Mouse (Mus musculus) G1E (cell line): ENCODE measurements around the gene Syne2.

ENCODE experiments used
- CTCF ChIP-seq: IDR thresholded peaks from 2 replicates; pipeline ENCODE4 v1.5.1; 2012; ENCODE audit warnings: low read depth, low read length, inconsistent platforms, mixed read lengths
- GATA1 ChIP-seq: IDR thresholded peaks from 2 replicates; pipeline ENCODE4 v1.6.1; 2012; ENCODE audit warnings: borderline replicate concordance, low read length, inconsistent platforms, mixed read lengths
- POLR2AphosphoS5 ChIP-seq: IDR thresholded peaks from 2 replicates; pipeline ENCODE4 v1.6.1; 2012; ENCODE audit warnings: low read depth, low read length, inconsistent platforms; ENCODE audit not compliant: insufficient replicate concordance
- TAL1 ChIP-seq: conservative IDR thresholded peaks from 2 replicates; pipeline ENCODE4 v1.6.1; 2012; ENCODE audit warnings: low read depth, low read length, inconsistent platforms, mixed read lengths

DNA sequence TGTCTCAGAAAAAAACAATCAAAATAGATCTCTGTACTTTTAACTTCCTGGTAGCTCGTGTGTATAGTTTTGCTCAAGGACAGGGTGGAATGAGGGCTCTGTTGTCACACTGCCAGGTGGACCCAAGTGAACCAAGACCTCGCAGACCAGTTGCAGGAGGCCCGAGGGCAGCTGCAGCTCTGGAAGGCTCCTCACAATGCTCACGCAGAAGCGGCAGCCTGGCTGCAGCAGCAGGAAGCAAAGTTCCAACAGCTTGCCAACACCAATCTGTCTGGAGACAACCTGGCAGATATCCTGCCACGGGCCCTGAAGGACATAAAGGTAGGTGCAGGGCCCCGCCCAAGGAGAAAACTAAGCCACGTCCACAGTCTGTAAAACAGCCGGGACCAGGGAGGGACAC, 236.7 kb downstream of the Syne2 start:
- TF ChIP-seq CTCF (no peak), GATA1 (no peak), TAL1 (no peak), POLR2AphosphoS5 (no peak)
